Mouse (Mus musculus) heart, embryonic 11.5 days (tissue): Measurements from ENCODE around the gene Cox10. TPM values are rescaled to one million over a fixed set of nuclear protein-coding genes. Genes with fewer than 3 reads are reported as not detected.

ENCODE experiments used
- ATAC-seq: fragments of 200-750 bp; cut with Nextera tagmentation; replicated peaks from 2 replicates; pipeline ENCODE4 v1.8.0; 2017; ENCODE audit warnings: moderate library complexity; ENCODE audit not compliant: insufficient number of reproducible peaks, low FRiP score, low TSS enrichment
- H3K27ac ChIP-seq: fragments of 300-500 bp; sonication (generic); 2 replicates; pipeline ENCODE4 v1.5.1; 2014; ENCODE audit warnings: mild to moderate bottlenecking, low read depth, low read length
- H3K27me3 ChIP-seq: fragments of 300-500 bp; sonication (generic); 2 replicates; pipeline ENCODE4 v1.6.1; 2014; ENCODE audit warnings: mild to moderate bottlenecking, low read length, mixed read lengths; ENCODE audit not compliant: control insufficient read depth, insufficient read depth
- H3K36me3 ChIP-seq: fragments of 300-500 bp; sonication (generic); 2 replicates; pipeline ENCODE4 v1.6.1; 2014; ENCODE audit warnings: mild to moderate bottlenecking, low read length, moderate library complexity, mixed read lengths; ENCODE audit not compliant: control insufficient read depth, insufficient read depth
- H3K4me1 ChIP-seq: fragments of 300-500 bp; sonication (generic); 2 replicates; pipeline ENCODE4 v1.6.1; 2014; ENCODE audit warnings: low read length; ENCODE audit not compliant: control insufficient read depth, insufficient read depth
- H3K4me2 ChIP-seq: fragments of 300-500 bp; sonication (generic); 2 replicates; pipeline ENCODE4 v1.6.1; 2014; ENCODE audit warnings: mild to moderate bottlenecking, moderate library complexity
- H3K4me3 ChIP-seq: fragments of 300-500 bp; sonication (generic); 2 replicates; pipeline ENCODE4 v1.5.1; 2014; ENCODE audit warnings: low read depth, low read length
- H3K9ac ChIP-seq: fragments of 300-500 bp; sonication (generic); 2 replicates; pipeline ENCODE4 v1.6.1; 2014; ENCODE audit warnings: mild to moderate bottlenecking, low read depth, low read length, moderate library complexity
- H3K9me3 ChIP-seq: fragments of 300-500 bp; sonication (generic); replicated peaks from 2 replicates; pipeline ENCODE4 v1.6.1; 2016; ENCODE audit warnings: low read length; ENCODE audit not compliant: control insufficient read depth
- WGBS: fragments of 180-500 bp; shearing (Covaris S2); extraction: QIAGEN DNeasy Blood & Tissue Kit; methylation state at CpG from one replicate; pipeline ENCODE4 v1.1.7; 2014; ENCODE audit not compliant: insufficient replicate concordance; 5-methylcytosine and 5-hydroxymethylcytosine counted together
- polyA plus RNA-seq: library from polyadenylated mRNA; unstranded; fragments of >200 nt; fragmentation: Nextera tagmentation; extraction: Ambion mirVana; gene quantifications from 2 replicates; pipeline ENCODE4 v1.2.1, GENCODE M21; 2014

Cox10 gene
- polyA plus RNA-seq, 1 experiment from 2014 or later = 35.2 TPM

GRCm38 (mm10) chr11:63926901-63927300 is 152.4 kb downstream of the Cox10 start:
- WGBS = 70% methylated on average over 6 of the region's 6 CpGs
- Histone ChIP-seq H3K4me2 (no peak overlapping the region), H3K27me3 (peaks cover 33% of the 10 kb centered on the region), H3K9me3 (no peaks in the 10 kb centered on the region), H3K36me3 (no peaks in the 10 kb centered on the region), H3K4me1 (peaks cover 8% of the 10 kb centered on the region), H3K9ac (no peak overlapping the region), H3K4me3 (no peak overlapping the region), H3K27ac (no peak overlapping the region)
- ATAC-seq = no peak

- peak overlapping the region; percentile 43 for H3K4me3 ChIP-seq
- H3K4me2 ChIP-seq = peak overlapping the region; percentile 92
- H3K27ac ChIP-seq = no peak overlapping the region
- ATAC-seq = no peak
- no peaks in the 10 kb centered on the region for H3K36me3 ChIP-seq
- peak overlapping the region; percentile 24; the same call in 1 of the 2 replicates for H3K9ac ChIP-seq
- 1% methylated on average over 31 of the region's 31 CpGs for WGBS
- H3K4me1 ChIP-seq = peaks cover 8% of the 10 kb centered on the region
- peaks cover 43% of the 10 kb centered on the region for H3K27me3 ChIP-seq
- no peaks in the 10 kb centered on the region for H3K9me3 ChIP-seq
Measured at GRCm38 (mm10) chr11:63925161-63925582, 154.1 kb downstream of the Cox10 start.

DNA sequence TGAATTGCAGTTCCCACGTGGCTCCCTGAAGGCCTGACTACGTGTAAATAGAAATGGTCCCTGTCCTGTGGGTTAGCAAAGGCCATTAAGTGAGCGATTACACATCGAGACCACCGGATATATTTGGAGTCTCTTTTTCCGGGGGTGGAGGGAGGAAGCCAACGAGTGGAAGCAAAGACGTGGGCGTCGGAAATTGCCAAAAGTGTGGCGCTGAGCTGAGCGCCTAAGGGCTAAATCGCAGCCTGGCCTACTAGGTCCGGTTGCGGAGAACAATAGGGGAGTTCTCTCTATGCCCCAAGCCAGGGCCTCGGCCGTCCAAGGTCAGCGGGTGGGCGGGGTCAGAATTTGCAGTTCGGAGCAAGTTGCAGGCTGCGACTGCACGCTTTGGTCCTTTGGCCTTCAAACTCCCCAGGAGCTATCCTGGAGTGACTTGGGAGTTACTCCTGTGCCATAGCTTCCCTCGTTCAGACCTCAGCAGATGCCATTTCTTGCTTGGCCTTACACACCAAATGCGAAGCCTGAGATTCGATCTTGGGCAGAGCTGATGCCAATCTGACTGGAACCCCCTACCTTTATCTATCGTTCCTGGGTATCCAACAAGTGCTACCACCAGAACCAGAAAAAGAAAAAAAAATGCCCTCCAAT is 154.9 kb downstream of the Cox10 start:
- ATAC-seq = no peak
- Histone ChIP-seq H3K36me3 (no peaks in the 10 kb centered on the region), H3K4me1 (peaks cover 12% of the 10 kb centered on the region), H3K4me3 (peak overlapping the region; percentile 43; the same call in 1 of the 2 replicates), H3K4me2 (peak overlapping the region; percentile 92), H3K9me3 (no peaks in the 10 kb centered on the region), H3K27me3 (peaks cover 49% of the 10 kb centered on the region), H3K27ac (no peak overlapping the region), H3K9ac (no peak overlapping the region)
- WGBS = 3% methylated on average over 26 of the region's 26 CpGs

- Histone ChIP-seq H3K9ac (peak overlapping the region; percentile 50; the same call in 1 of the 2 replicates), H3K4me3 (peak overlapping the region; percentile 40), H3K27me3 (peaks cover 58% of the 10 kb centered on the region), H3K4me1 (peaks cover 15% of the 10 kb centered on the region), H3K9me3 (no peaks in the 10 kb centered on the region), H3K36me3 (no peaks in the 10 kb centered on the region), H3K27ac (no peak overlapping the region), H3K4me2 (peak overlapping the region; percentile 92)
- no peak for ATAC-seq
- WGBS = under 1% methylated on average over 29 of the region's 29 CpGs
Measured at GRCm38 (mm10) chr11:63923386-63923785, 155.9 kb downstream of the Cox10 start.

GRCm38 (mm10) chr11:63922091-63922621 is 157.1 kb downstream of the Cox10 start, which contains the start of gene Hs3st3b1:
Gene Hs3st3b1 (minus strand): TSS chr11:63922290.
- peaks cover 60% of the 10 kb centered on the region for H3K27me3 ChIP-seq
- peak within 1 kb of the TSS; percentile 72 for H3K9ac ChIP-seq
- H3K4me3 ChIP-seq = peak within 1 kb of the TSS; percentile 62
- WGBS = 0% methylated on average over 43 of the region's 43 CpGs
- no peaks in the 10 kb centered on the region for H3K36me3 ChIP-seq
- H3K4me2 ChIP-seq = peak within 1 kb of the TSS; percentile 92
- peak; percentile 88 for ATAC-seq
- no peak within 1 kb of the TSS for H3K27ac ChIP-seq
- peaks cover 19% of the 10 kb centered on the region for H3K4me1 ChIP-seq
- H3K9me3 ChIP-seq = no peaks in the 10 kb centered on the region

DNA sequence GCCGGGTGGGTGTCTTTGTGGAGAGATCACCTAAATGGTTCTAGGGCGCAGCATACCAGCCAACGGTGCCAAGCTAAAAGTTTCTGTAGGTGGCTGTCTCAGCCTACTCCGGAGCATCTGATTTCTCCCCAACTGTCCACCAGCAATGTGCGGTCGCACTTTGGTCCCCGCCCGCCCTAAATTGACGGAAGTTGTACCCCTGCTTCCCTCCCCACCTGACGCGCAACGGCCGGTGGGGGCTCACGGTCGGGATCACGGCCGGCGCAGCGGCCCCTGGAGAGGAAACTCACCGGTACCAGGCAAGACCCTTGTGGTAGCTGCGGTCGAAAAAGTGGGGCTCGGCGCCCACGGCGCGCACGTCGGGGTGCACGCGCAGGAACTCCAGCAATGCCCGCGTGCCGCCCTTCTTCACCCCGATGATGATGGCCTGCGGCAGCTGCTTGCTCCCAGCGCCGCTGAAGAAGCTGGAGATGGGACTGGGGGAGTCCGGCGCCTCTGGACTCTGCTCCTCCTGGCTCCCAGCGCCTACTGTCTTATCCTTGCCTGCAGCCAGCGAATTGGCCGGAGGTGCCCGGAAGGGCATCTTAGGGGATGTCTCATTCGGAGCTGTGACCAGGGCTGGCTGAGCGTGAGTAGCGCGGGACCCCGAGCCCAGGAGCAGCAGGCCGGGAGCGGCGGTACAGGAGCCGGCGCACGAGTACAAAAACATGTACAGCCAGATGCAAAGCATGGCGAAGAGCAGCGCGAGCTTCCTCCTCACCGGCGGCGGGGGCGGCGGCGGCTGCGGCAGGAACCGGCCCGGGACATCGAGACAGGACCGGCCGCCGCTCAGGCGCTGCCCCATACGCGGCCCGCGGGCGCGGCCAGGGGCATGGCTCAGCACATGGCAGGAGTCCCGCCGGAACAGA is 158.0 kb downstream of the Cox10 start:
- H3K27me3 ChIP-seq = peaks cover 56% of the 10 kb centered on the region
- H3K36me3 ChIP-seq = no peaks in the 10 kb centered on the region
- peak overlapping the region; percentile 92 for H3K4me2 ChIP-seq
- H3K9me3 ChIP-seq = no peaks in the 10 kb centered on the region
- peak overlapping the region; percentile 72 for H3K9ac ChIP-seq
- H3K4me1 ChIP-seq = peaks cover 19% of the 10 kb centered on the region
- peak overlapping the region; percentile 62 for H3K4me3 ChIP-seq
- ATAC-seq = 0 out of 2 replicates have a peak, but pooled peaks have one; percentile 8
- WGBS = under 1% methylated on average over 69 of the region's 80 CpGs
- H3K27ac ChIP-seq = no peak overlapping the region

- peaks cover 50% of the 10 kb centered on the region for H3K27me3 ChIP-seq
- H3K4me1 ChIP-seq = peaks cover 22% of the 10 kb centered on the region
- peak overlapping the region; percentile 92 for H3K4me2 ChIP-seq
- H3K9ac ChIP-seq = peak overlapping the region; percentile 72
- no peak overlapping the region for H3K27ac ChIP-seq
- peak overlapping the region; percentile 62 for H3K4me3 ChIP-seq
- no peaks in the 10 kb centered on the region for H3K36me3 ChIP-seq
- under 1% methylated on average over 33 of the region's 33 CpGs for WGBS
- peak; percentile 70 for ATAC-seq
- no peaks in the 10 kb centered on the region for H3K9me3 ChIP-seq
Measured at GRCm38 (mm10) chr11:63920531-63920930, 158.7 kb downstream of the Cox10 start.
